Mouse (Mus musculus) heart, embryonic 13.5 days (tissue): ENCODE measurements around the gene Papola. TPM values are rescaled to one million over a fixed set of nuclear protein-coding genes. Genes with fewer than 3 reads are reported as not detected.

ENCODE experiments used
- microRNA-seq: library from miRNA; unstranded; fragments of <30 nt; microRNA quantifications from one replicate; pipeline ENCODE4, GENCODE M21; 2016
- polyA plus RNA-seq: library from polyadenylated mRNA; unstranded; fragments of >200 nt; fragmentation: Nextera tagmentation; extraction: Ambion mirVana; gene quantifications from 2 replicates; pipeline ENCODE4 v1.2.1, GENCODE M21; 2015

The Papola gene
- polyA plus RNA-seq, 1 experiment from 2014 or later = 134 TPM

Small RNA genes lying within 50 kb of the gene (microRNA-seq; reads per million reads assigned to microRNA genes)
- gene Gm22120 = not detected

Other genes starting within 250 kb of the Papola start
- gene Bdkrb2, start 221.5 kb upstream of the Papola start, polyA plus RNA-seq = 0.91 and 1.1 TPM in 2 replicates
- not detected in 2 replicates for gene Bdkrb1, start 181.6 kb upstream of the Papola start, polyA plus RNA-seq
- 20.2 and 22.9 TPM in 2 replicates for gene Gskip, start 99.9 kb upstream of the Papola start, polyA plus RNA-seq
- gene Atg2b, start 99.5 kb upstream of the Papola start, polyA plus RNA-seq = 6.8 and 7.5 TPM in 2 replicates
- gene Ak7, start 78.7 kb upstream of the Papola start, polyA plus RNA-seq = 0.13 TPM in 2 replicates
- 41.4 and 43.7 TPM in 2 replicates for gene Vrk1, start 225.5 kb downstream of the Papola start, polyA plus RNA-seq